Mouse (Mus musculus) liver, adult (tissue): ENCODE measurements around the gene Gm47996.
A peak's percentile ranks its signal among the peaks of the same experiment; 100 is the strongest.

Experiments
- GATA4 ChIP-seq: IDR thresholded peaks from 2 replicates; pipeline ENCODE4 v1.6.1; 2014; ENCODE audit warnings: mild to moderate bottlenecking, low read length; ENCODE audit not compliant: insufficient replicate concordance

The Gm47996 gene

GRCm38 (mm10) chr1:151216417-151216816, 6.5 kb downstream of the Gm47996 start:
- no peak for TF ChIP-seq GATA4

GRCm38 (mm10) chr1:151219045-151219444, 9.1 kb downstream of the Gm47996 start:
- no peak for TF ChIP-seq GATA4

GRCm38 (mm10) chr1:151220098-151220497, 10.2 kb downstream of the Gm47996 start:
- no peak for TF ChIP-seq GATA4

- TF ChIP-seq GATA4 = no peak
Observed at GRCm38 (mm10) chr1:151222561-151223267, 12.8 kb downstream of the Gm47996 start.

- no peak for TF ChIP-seq GATA4
Observed at GRCm38 (mm10) chr1:151223377-151223776, 13.4 kb downstream of the Gm47996 start.

GRCm38 (mm10) chr1:151224536-151224935, 14.6 kb downstream of the Gm47996 start:
- no peak for TF ChIP-seq GATA4

- TF ChIP-seq GATA4 = no peak
Observed at GRCm38 (mm10) chr1:151227506-151227905, 17.6 kb downstream of the Gm47996 start.

GRCm38 (mm10) chr1:151228320-151228989, 18.5 kb downstream of the Gm47996 start:
- TF ChIP-seq GATA4 = no peak

- TF ChIP-seq GATA4 = no peak
Observed at GRCm38 (mm10) chr1:151232346-151232745, 22.4 kb downstream of the Gm47996 start.

- no peak for TF ChIP-seq GATA4
Observed at GRCm38 (mm10) chr1:151233756-151234155, 23.8 kb downstream of the Gm47996 start.

GRCm38 (mm10) chr1:151235574-151235973, 25.6 kb downstream of the Gm47996 start:
- TF ChIP-seq GATA4 = no peak

- TF ChIP-seq GATA4 = no peak
Observed at GRCm38 (mm10) chr1:151236141-151236930, 26.4 kb downstream of the Gm47996 start.

GRCm38 (mm10) chr1:151237780-151238179, 27.8 kb downstream of the Gm47996 start:
- no peak for TF ChIP-seq GATA4

GRCm38 (mm10) chr1:151243332-151243731, 33.4 kb downstream of the Gm47996 start:
- TF ChIP-seq GATA4 = no peak

- TF ChIP-seq GATA4 = peak; percentile 67; the same call in 1 of the 2 replicates
Observed at GRCm38 (mm10) chr1:151244013-151244412, 34.1 kb downstream of the Gm47996 start.

GRCm38 (mm10) chr1:151244761-151245160, 34.8 kb downstream of the Gm47996 start:
- no peak for TF ChIP-seq GATA4

GRCm38 (mm10) chr1:151245165-151245564, 35.2 kb downstream of the Gm47996 start:
- TF ChIP-seq GATA4 = no peak
